Mouse (Mus musculus): Measurements from ENCODE around the gene Gpc6. TPM values are rescaled to one million over a fixed set of nuclear protein-coding genes. Genes with fewer than 3 reads are reported as not detected.

The Gpc6 gene
- total and polyA plus RNA-seq, 3 experiments: not detected

DNA sequence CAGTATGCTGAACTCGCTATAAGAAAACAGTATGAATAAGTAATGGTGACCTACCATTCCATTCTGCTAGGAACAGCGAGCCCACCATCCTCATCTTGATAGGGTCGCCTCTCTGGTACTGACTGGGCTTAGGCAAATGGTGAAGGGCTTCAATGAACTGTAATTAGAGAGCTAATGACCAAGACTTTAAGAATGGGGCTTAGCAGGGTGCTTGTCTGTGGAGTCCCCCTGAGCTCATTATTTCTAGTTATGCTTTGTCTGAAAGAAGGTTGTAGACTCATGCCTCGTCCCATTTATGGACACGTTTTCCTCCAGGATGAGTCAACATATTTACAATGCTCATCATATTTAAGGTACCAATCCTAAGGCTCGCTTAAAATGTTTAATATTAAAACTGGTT, 313.1 kb downstream of the Gpc6 start:
- DNase-seq (ENCODE audit: low read depth, low spot score): no peak
- TF ChIP-seq CTCF (IDR thresholded peaks at IDR 0.05 in 2 of 3, conservative IDR thresholded peaks at IDR 0.05 in 1 of 3; ENCODE audit: control insufficient read depth in 1 of 3, insufficient read depth in 1 of 3, low read depth in 2 of 3, low read length in 3 of 3, poor library complexity in 1 of 3, severe bottlenecking in 1 of 3) (no peak), HCFC1 (IDR thresholded peaks at IDR 0.05; ENCODE audit: low read depth, low read length) (no peak), RAD21 (IDR thresholded peaks at IDR 0.05; ENCODE audit: low read depth, low read length) (no peak), MAX (IDR thresholded peaks at IDR 0.05; ENCODE audit: low read length) (no peak), ZKSCAN1 (IDR thresholded peaks at IDR 0.05; ENCODE audit: low read depth, low read length) (no peak), MYB (IDR thresholded peaks at IDR 0.05; ENCODE audit: low read depth, low read length) (no peak), MEF2A (IDR thresholded peaks at IDR 0.05; ENCODE audit: extremely low read depth, insufficient replicate concordance, low read depth, low read length, poor library complexity, severe bottlenecking) (no peak), NELFE (IDR thresholded peaks at IDR 0.05; ENCODE audit: low read depth, low read length) (no peak)
- H3K27me3 ChIP-seq (ENCODE audit: control insufficient read depth in 1 of 2, insufficient read depth in 2 of 2, low read length in 2 of 2): no peaks in the 10 kb centered on the region
- H3K9me3 ChIP-seq (replicated peaks; ENCODE audit: insufficient read depth, low read length): no peaks in the 10 kb centered on the region
- no peaks in the 10 kb centered on the region for H3K79me2 ChIP-seq (ENCODE audit: control insufficient read depth, insufficient read depth, low read length, poor library complexity)
- no peaks in the 10 kb centered on the region for H3K4me1 ChIP-seq (ENCODE audit: control insufficient read depth in 1 of 2, insufficient read depth in 2 of 2, low read length in 2 of 2)
- H3K36me3 ChIP-seq (ENCODE audit: control insufficient read depth in 1 of 2, insufficient read depth in 2 of 2, low read length in 2 of 2): no peaks in the 10 kb centered on the region
- H3K4me3 ChIP-seq (ENCODE audit: control insufficient read depth in 1 of 2, insufficient read depth in 1 of 2, low read depth in 2 of 2, low read length in 2 of 2): no peak overlapping the region
- H3K27ac ChIP-seq (ENCODE audit: control insufficient read depth, low read depth, low read length): no peak overlapping the region
- no peak overlapping the region for H3K9ac ChIP-seq (ENCODE audit: control insufficient read depth, low read depth, low read length, poor library complexity, severe bottlenecking)

DNA sequence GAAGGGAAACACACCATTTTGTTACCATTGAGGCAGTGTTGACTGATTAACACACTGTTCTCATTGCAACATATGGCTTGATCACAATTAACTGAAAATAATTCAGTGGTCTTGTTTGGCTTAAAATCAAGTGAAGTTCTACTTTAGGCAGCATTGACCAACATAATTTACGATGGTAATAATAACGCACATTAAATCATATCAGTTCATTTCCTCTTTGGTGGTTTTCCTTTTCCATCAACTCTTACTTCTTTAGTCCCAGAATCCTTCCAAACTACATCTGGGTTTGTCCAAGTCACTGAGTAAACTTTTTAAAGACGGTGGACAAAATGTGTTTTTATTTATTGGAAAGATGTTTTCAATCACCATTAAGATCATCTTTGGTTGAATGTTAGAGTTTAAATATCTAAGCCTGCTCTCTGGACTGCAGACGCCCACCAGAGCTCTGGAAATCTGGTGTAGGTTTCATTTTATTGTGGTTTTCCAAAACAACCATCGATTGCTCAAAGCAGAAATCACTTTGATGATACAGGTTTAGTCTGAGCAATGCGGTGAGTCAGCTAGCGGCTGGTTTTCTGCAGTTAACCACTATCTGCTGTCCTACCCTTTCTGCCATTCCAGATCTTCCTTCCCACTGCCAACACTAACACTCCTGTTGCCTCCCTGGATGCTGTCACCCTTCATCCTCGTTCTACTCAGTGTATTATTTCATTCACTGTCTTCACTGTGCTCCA, 314.7 kb downstream of the Gpc6 start:
- no peaks in the 10 kb centered on the region for H3K36me3 ChIP-seq (ENCODE audit: control insufficient read depth in 1 of 2, insufficient read depth in 2 of 2, low read length in 2 of 2)
- H3K79me2 ChIP-seq (ENCODE audit: control insufficient read depth, insufficient read depth, low read length, poor library complexity): no peaks in the 10 kb centered on the region
- H3K4me1 ChIP-seq (ENCODE audit: control insufficient read depth in 1 of 2, insufficient read depth in 2 of 2, low read length in 2 of 2): no peaks in the 10 kb centered on the region
- DNase-seq (ENCODE audit: low read depth, low spot score): no peak
- H3K4me3 ChIP-seq (ENCODE audit: control insufficient read depth in 1 of 2, insufficient read depth in 1 of 2, low read depth in 2 of 2, low read length in 2 of 2): no peak overlapping the region
- no peaks in the 10 kb centered on the region for H3K9me3 ChIP-seq (replicated peaks; ENCODE audit: insufficient read depth, low read length)
- no peak overlapping the region for H3K9ac ChIP-seq (ENCODE audit: control insufficient read depth, low read depth, low read length, poor library complexity, severe bottlenecking)
- H3K27ac ChIP-seq (ENCODE audit: control insufficient read depth, low read depth, low read length): no peak overlapping the region
- no peaks in the 10 kb centered on the region for H3K27me3 ChIP-seq (ENCODE audit: control insufficient read depth in 1 of 2, insufficient read depth in 2 of 2, low read length in 2 of 2)
- TF ChIP-seq RAD21 (IDR thresholded peaks at IDR 0.05; ENCODE audit: low read depth, low read length): no peak
- TF ChIP-seq SMC3 (IDR thresholded peaks at IDR 0.05; ENCODE audit: low read depth, low read length): no peak
- no peak for TF ChIP-seq POLR2AphosphoS5 (IDR thresholded peaks at IDR 0.05; ENCODE audit: borderline replicate concordance, low read depth, low read length)
- TF ChIP-seq MYB (IDR thresholded peaks at IDR 0.05; ENCODE audit: low read depth, low read length): no peak
- TF ChIP-seq MAX (IDR thresholded peaks at IDR 0.05; ENCODE audit: low read length): no peak
- TF ChIP-seq HCFC1 (IDR thresholded peaks at IDR 0.05; ENCODE audit: low read depth, low read length): no peak
- no peak for TF ChIP-seq JUND (IDR thresholded peaks at IDR 0.05; ENCODE audit: low read depth, low read length)
- no peak for TF ChIP-seq UBTF (IDR thresholded peaks at IDR 0.05; ENCODE audit: borderline replicate concordance, insufficient read depth, low read depth, low read length)
- no peak for TF ChIP-seq ELF1 (IDR thresholded peaks at IDR 0.05; ENCODE audit: low read depth, low read length)
- TF ChIP-seq GABPA (IDR thresholded peaks at IDR 0.05; ENCODE audit: low read depth, low read length): no peak
